In the genomic region with DNA sequence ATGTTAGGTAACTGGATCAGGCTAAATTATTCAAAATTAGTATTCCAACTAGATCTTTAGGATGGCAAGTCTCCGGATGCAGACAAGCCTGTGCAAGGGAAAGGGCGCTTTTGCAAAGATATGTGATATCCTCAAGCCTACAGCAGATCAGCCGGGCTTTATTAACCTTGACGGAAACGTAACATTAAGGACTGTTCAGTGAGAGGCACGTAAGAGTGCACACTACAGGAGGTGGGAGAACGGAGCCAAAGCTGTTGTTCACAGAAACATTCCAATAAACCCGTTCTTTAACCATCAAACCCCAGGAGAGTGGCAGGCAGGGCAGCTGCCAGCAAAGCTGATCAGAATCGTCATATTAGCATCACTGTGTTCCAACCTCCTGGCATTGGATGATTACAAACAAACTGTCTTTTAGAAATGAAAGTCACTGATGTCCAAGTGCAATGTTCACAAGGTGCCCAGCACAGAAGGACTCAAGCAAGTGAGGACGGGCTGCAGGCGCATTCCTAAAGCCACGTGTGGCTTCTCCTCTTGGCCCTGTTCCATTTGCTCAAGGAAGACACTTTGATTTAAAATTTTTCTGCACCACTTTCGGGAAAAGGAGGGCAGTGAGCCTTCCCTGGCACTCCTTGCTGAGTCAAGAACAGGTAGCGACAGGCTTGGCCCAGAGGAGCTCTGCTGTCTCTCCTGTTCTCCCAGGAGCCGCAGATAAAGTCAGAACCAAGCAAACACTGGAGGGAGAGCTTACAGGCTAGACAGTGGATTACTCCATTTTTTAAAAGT, we compare ENCODE assay signal across 17 mouse cellular contexts. TPM values are rescaled to one million over a fixed set of nuclear protein-coding genes. Genes with fewer than 3 reads are reported as not detected.
DNase-seq lines count a peak whose midpoint lies in the region; ATAC-seq and TF ChIP-seq lines count a peak whose summit lies in the region.
"Had no signal": no experiment of that assay in that cellular context is flagged by ENCODE, and none has a peak within 500 bp of the region (broad histone marks: within the 10 kb centered on the region; RNA-seq: fewer than 3 reads in every experiment).

No protein-coding gene starts in this region.

- no peaks in the 10 kb centered on the region for H3K4me1 ChIP-seq in lung, postnatal 0 days (ENCODE audit: insufficient read depth, low read depth, low read length)
- peaks cover 11% of the 10 kb centered on the region; the same call in 1 of the 2 replicates for H3K4me1 ChIP-seq in embryonic facial prominence, embryonic 12.5 days
- no peaks in the 10 kb centered on the region for H3K4me1 ChIP-seq in stomach, embryonic 16.5 days (ENCODE audit: control insufficient read depth, insufficient read depth, low read length)
- H3K4me1 ChIP-seq: midbrain, embryonic 12.5 days had no signal

- no peak overlapping the region for H3K4me2 ChIP-seq in lung, postnatal 0 days (replicated peaks; ENCODE audit: low read depth, low read length)
- H3K4me2 ChIP-seq in embryonic facial prominence, embryonic 12.5 days (replicated peaks), result no peak overlapping the region
- H3K4me2 ChIP-seq in stomach, embryonic 16.5 days (ENCODE audit: low read depth, low read length), result no peak overlapping the region
- H3K4me2 ChIP-seq: forebrain, embryonic 13.5 days; limb, embryonic 12.5 days; midbrain, embryonic 12.5 days had no signal

- peaks cover 5% of the 10 kb centered on the region; the same call in 1 of the 2 replicates for H3K36me3 ChIP-seq in lung, postnatal 0 days (ENCODE audit: insufficient read depth, low read length)
- H3K36me3 ChIP-seq in embryonic facial prominence, embryonic 12.5 days, result peaks cover 31% of the 10 kb centered on the region
- H3K36me3 ChIP-seq in stomach, embryonic 16.5 days (ENCODE audit: control insufficient read depth, insufficient read depth, low read length), result peaks cover 13% of the 10 kb centered on the region

- TF ChIP-seq CTCF in lung, postnatal 0 days (IDR thresholded peaks at IDR 0.05), result no peak

- H3K9me3 ChIP-seq in lung, postnatal 0 days (ENCODE audit: low read length), result no peaks in the 10 kb centered on the region
- H3K9me3 ChIP-seq in embryonic facial prominence, embryonic 12.5 days, result no peaks in the 10 kb centered on the region
- no peaks in the 10 kb centered on the region for H3K9me3 ChIP-seq in stomach, embryonic 16.5 days (replicated peaks; ENCODE audit: control insufficient read depth, low read length)
- H3K9me3 ChIP-seq: forebrain, embryonic 13.5 days; limb, embryonic 12.5 days; midbrain, embryonic 12.5 days had no signal

- H3K27me3 ChIP-seq in lung, postnatal 0 days (replicated peaks; ENCODE audit: insufficient read depth, low read length), result no peaks in the 10 kb centered on the region
- no peaks in the 10 kb centered on the region for H3K27me3 ChIP-seq in embryonic facial prominence, embryonic 12.5 days
- H3K27me3 ChIP-seq in stomach, embryonic 16.5 days (ENCODE audit: control insufficient read depth, insufficient read depth, low read length), result no peaks in the 10 kb centered on the region
- H3K27me3 ChIP-seq: forebrain, embryonic 13.5 days; limb, embryonic 12.5 days; midbrain, embryonic 12.5 days had no signal

- WGBS in lung, postnatal 0 days, result 55% methylated on average over 15 of the region's 15 CpGs
- 57% methylated on average over 15 of the region's 15 CpGs for WGBS in embryonic facial prominence, embryonic 12.5 days
- 77% methylated on average over 15 of the region's 15 CpGs for WGBS in stomach, embryonic 16.5 days

- H3K4me3 ChIP-seq in lung, postnatal 0 days (ENCODE audit: low read depth, low read length), result no peak overlapping the region
- no peak overlapping the region for H3K4me3 ChIP-seq in embryonic facial prominence, embryonic 12.5 days
- H3K4me3 ChIP-seq in stomach, embryonic 16.5 days (replicated peaks; ENCODE audit: low read length), result no peak overlapping the region
- H3K4me3 ChIP-seq: forebrain, embryonic 13.5 days; heart, adult 2 months; left cerebral cortex, adult 2 months; limb, embryonic 12.5 days; midbrain, embryonic 12.5 days had no signal

- no peak overlapping the region for H3K27ac ChIP-seq in lung, postnatal 0 days (ENCODE audit: low read length)
- H3K27ac ChIP-seq in embryonic facial prominence, embryonic 12.5 days, result no peak overlapping the region
- H3K27ac ChIP-seq in stomach, embryonic 16.5 days (ENCODE audit: low read length), result peak overlapping the region; percentile 29; the same call in 1 of the 2 replicates
- H3K27ac ChIP-seq: forebrain, embryonic 13.5 days; heart, adult 2 months; left cerebral cortex, adult 2 months; limb, embryonic 12.5 days; midbrain, embryonic 12.5 days had no signal

- DNase-seq in kidney, adult 11 months, result peak; percentile 13
- no peak for DNase-seq in kidney, postnatal 25 days
- DNase-seq in lung, postnatal 0 days (ENCODE audit: low spot score), result peak; percentile 25
- no peak for DNase-seq in lung, postnatal 14 days
- DNase-seq in c-Kit-positive CD71-positive TER-119-positive erythroid progenitor cells, embryonic 14.5 days (ENCODE audit: low spot score), result no peak
- DNase-seq: adrenal gland, postnatal 10 days; cerebellum, postnatal 25 days; heart, adult 2 months; lung, postnatal 36 days; thymus, postnatal 4 days had no signal

- H3K9ac ChIP-seq in lung, postnatal 0 days (replicated peaks; ENCODE audit: low read depth), result no peak overlapping the region
- no peak overlapping the region for H3K9ac ChIP-seq in embryonic facial prominence, embryonic 12.5 days
- no peak overlapping the region for H3K9ac ChIP-seq in stomach, embryonic 16.5 days (ENCODE audit: low read length)
- H3K9ac ChIP-seq: forebrain, embryonic 13.5 days; limb, embryonic 12.5 days; midbrain, embryonic 12.5 days had no signal

- TF ChIP-seq EP300 in lung, postnatal 0 days (IDR thresholded peaks at IDR 0.05), result no peak

- ATAC-seq in lung, postnatal 0 days, result no peak
- peak; percentile 62; the same call in 1 of the 2 replicates for ATAC-seq in embryonic facial prominence, embryonic 12.5 days (ENCODE audit: insufficient number of reproducible peaks, insufficient read depth, low FRiP score, low TSS enrichment)
- ATAC-seq in stomach, embryonic 16.5 days (ENCODE audit: insufficient read depth, low FRiP score), result no peak
- ATAC-seq: forebrain, embryonic 13.5 days; hindbrain, embryonic 16.5 days had no signal

RNA-seq across cellular contexts. Expression of gene Nfkb1, which starts 40.4 kb away (rescaled TPM):
- 35.9 and 40.5 TPM in 2 replicates for polyA plus RNA-seq in lung, postnatal 0 days (2015; fragmentation: Nextera tagmentation; extraction: Ambion mirVana)
- 18.4 and 20.5 TPM in 2 replicates for polyA plus RNA-seq in embryonic facial prominence, embryonic 12.5 days (2016; fragmentation: Nextera tagmentation; extraction: Ambion mirVana)
- polyA plus RNA-seq in stomach, embryonic 16.5 days (2015; fragmentation: Nextera tagmentation; extraction: Ambion mirVana), result 19.2 and 22.6 TPM in 2 replicates

Comparison
In these comparisons a context has a peak if more than half of its experiments do, and no peak if none do; other contexts are left out.
1. DNase-seq: peak in kidney, adult 11 months (single experiment) and lung, postnatal 0 days (single experiment); none in kidney, postnatal 25 days (0 of 2), lung, postnatal 14 days (single experiment) and c-Kit-positive CD71-positive TER-119-positive erythroid progenitor cells, embryonic 14.5 days (single experiment).